Mouse (Mus musculus) bone marrow macrophage, adult 2 months (primary cell): Measurements from ENCODE around the gene Adamtsl4.

ENCODE experiments used
- CTCF ChIP-seq: IDR thresholded peaks from 2 replicates; pipeline ENCODE4 v1.5.1; 2012; ENCODE audit warnings: low read depth, mild to moderate bottlenecking, low read length, moderate library complexity
- POLR2A ChIP-seq: IDR thresholded peaks from 2 replicates; pipeline ENCODE4 v1.6.1; 2012; ENCODE audit warnings: mild to moderate bottlenecking, low read depth, low read length, borderline replicate concordance

GRCm38 (mm10) chr3:95653473-95654034, 34.2 kb downstream of the Adamtsl4 start:
- TF ChIP-seq POLR2A (no peak), CTCF (no peak)
